Mouse (Mus musculus) CH12.LX (cell line): ENCODE results near the gene Ehd1. TPM values are rescaled to one million over a fixed set of nuclear protein-coding genes. Genes with fewer than 3 reads are reported as not detected.
A peak's percentile ranks its signal among the peaks of the same experiment; 100 is the strongest.

Source experiments
- DNase-seq: peaks from one replicate; pipeline ENCODE4 v3.0.0-alpha.2; 2013; ENCODE audit errors: extremely low read depth
- H3K27ac ChIP-seq: 2 replicates; pipeline ENCODE4 v1.5.1; 2012; ENCODE audit warnings: low read depth, mild to moderate bottlenecking, control low read depth, moderate library complexity; ENCODE audit not compliant: insufficient read depth
- H3K27me3 ChIP-seq: replicated peaks from 2 replicates; pipeline ENCODE3; 2012; ENCODE audit warnings: inconsistent platforms
- H3K36me3 ChIP-seq, 2 experiments: replicated peaks in 1 of 2; 2 replicates each; pipeline versions ENCODE3 to v1.6.1; 2012; ENCODE audit warnings: inconsistent platforms in 1 of 2, low read length in 1 of 2, mild to moderate bottlenecking in 1 of 2, mixed read lengths in 1 of 2, moderate library complexity in 1 of 2; ENCODE audit not compliant: control insufficient read depth in 1 of 2, insufficient read depth in 1 of 2
- H3K4me1 ChIP-seq, 2 experiments: 2 replicates each; pipeline ENCODE4 v1.6.1; 2012; ENCODE audit warnings: inconsistent platforms in 1 of 2, moderate library complexity in 1 of 2; ENCODE audit not compliant: insufficient read depth in 2 of 2, control insufficient read depth in 1 of 2
- H3K4me2 ChIP-seq: 2 replicates; pipeline ENCODE4 v1.6.1; 2012; ENCODE audit warnings: low read depth, mild to moderate bottlenecking, control low read depth; ENCODE audit not compliant: poor library complexity, insufficient read depth, severe bottlenecking
- H3K4me3 ChIP-seq, 3 experiments: fragments of 150-350 bp in 1 of 3; sonication (generic) in 1 of 3; replicated peaks in 1 of 3; 2 replicates each; pipeline versions ENCODE3 to v1.5.1; 2011 to 2012; ENCODE audit warnings: low read depth in 2 of 3, low read length in 2 of 3, mild to moderate bottlenecking in 2 of 3, moderate library complexity in 2 of 3, control low read depth in 1 of 3, improper control_type of control experiment in 1 of 3, inconsistent platforms in 1 of 3, mixed read lengths in 1 of 3; ENCODE audit not compliant: poor library complexity in 1 of 3
- H3K79me2 ChIP-seq: replicated peaks from 2 replicates; pipeline ENCODE4 v1.6.1; 2012; ENCODE audit warnings: mild to moderate bottlenecking, moderate library complexity; ENCODE audit not compliant: control insufficient read depth, poor library complexity, insufficient read depth, severe bottlenecking; ENCODE audit errors: extremely low read depth
- H3K9ac ChIP-seq: 2 replicates; pipeline ENCODE4 v1.6.1; 2012; ENCODE audit warnings: low read depth, mild to moderate bottlenecking, control low read depth, moderate library complexity; ENCODE audit not compliant: insufficient read depth
- H3K9me3 ChIP-seq: replicated peaks from 2 replicates; pipeline ENCODE3; 2012; ENCODE audit warnings: low read length, inconsistent platforms, mixed read lengths
- BHLHE40 ChIP-seq: IDR thresholded peaks from 2 replicates; pipeline ENCODE4 v1.6.1; 2011; ENCODE audit warnings: mild to moderate bottlenecking, low read depth, low read length, improper control_type of control experiment
- CTCF ChIP-seq, 2 experiments: IDR thresholded peaks in 1 of 2; conservative IDR thresholded peaks in 1 of 2; 2 replicates each; pipeline ENCODE4 v1.5.1; 2011 to 2012; ENCODE audit warnings: low read depth in 2 of 2, low read length in 2 of 2, improper control_type of control experiment in 1 of 2, inconsistent platforms in 1 of 2, mild to moderate bottlenecking in 1 of 2, moderate library complexity in 1 of 2
- E2F4 ChIP-seq: IDR thresholded peaks from 2 replicates; pipeline ENCODE4 v1.6.1; 2011; ENCODE audit warnings: low read depth, low read length, improper control_type of control experiment; ENCODE audit not compliant: insufficient replicate concordance
- ELF1 ChIP-seq: IDR thresholded peaks from 2 replicates; pipeline ENCODE4 v1.6.1; 2014; ENCODE audit warnings: low read depth, mild to moderate bottlenecking, inconsistent platforms, low read length, improper control_type of control experiment
- EP300 ChIP-seq: IDR thresholded peaks from 2 replicates; pipeline ENCODE4 v1.6.1; 2011; ENCODE audit warnings: low read length, improper control_type of control experiment
- ETS1 ChIP-seq: conservative IDR thresholded peaks from 2 replicates; pipeline ENCODE4 v1.6.1; 2012; ENCODE audit warnings: low read depth, mild to moderate bottlenecking, inconsistent platforms, low read length, improper control_type of control experiment, moderate library complexity
- HCFC1 ChIP-seq: IDR thresholded peaks from 2 replicates; pipeline ENCODE4 v1.6.1; 2012; ENCODE audit warnings: low read depth, mild to moderate bottlenecking, inconsistent platforms, low read length, improper control_type of control experiment
- IRF4 ChIP-seq: IDR thresholded peaks from 2 replicates; pipeline ENCODE4 v1.6.1; 2014; ENCODE audit warnings: low read depth, mild to moderate bottlenecking, inconsistent platforms, low read length, improper control_type of control experiment
- JUND ChIP-seq: conservative IDR thresholded peaks from 2 replicates; pipeline ENCODE4 v1.6.1; 2011; ENCODE audit warnings: low read depth, low read length, improper control_type of control experiment
- KAT2A ChIP-seq: IDR thresholded peaks from 2 replicates; pipeline ENCODE4 v1.6.1; 2012; ENCODE audit warnings: low read length, improper control_type of control experiment, inconsistent platforms; ENCODE audit not compliant: insufficient replicate concordance
- MAFK ChIP-seq: IDR thresholded peaks from 2 replicates; pipeline ENCODE4 v1.6.1; 2011; ENCODE audit warnings: low read length, improper control_type of control experiment; ENCODE audit not compliant: insufficient replicate concordance
- MAX ChIP-seq: IDR thresholded peaks from 2 replicates; pipeline ENCODE4 v1.6.1; 2011; ENCODE audit warnings: low read length, improper control_type of control experiment
- MAZ ChIP-seq: IDR thresholded peaks from 2 replicates; pipeline ENCODE4 v1.6.1; 2012; ENCODE audit warnings: low read depth, mild to moderate bottlenecking, inconsistent platforms, low read length, improper control_type of control experiment, moderate library complexity
- MEF2A ChIP-seq: IDR thresholded peaks from 2 replicates; pipeline ENCODE4 v1.6.1; 2014; ENCODE audit warnings: low read depth, mild to moderate bottlenecking, inconsistent platforms, low read length, improper control_type of control experiment, borderline replicate concordance
- MXI1 ChIP-seq: IDR thresholded peaks from 2 replicates; pipeline ENCODE4 v1.6.1; 2011; ENCODE audit warnings: mild to moderate bottlenecking, low read depth, low read length, improper control_type of control experiment
- MYC ChIP-seq: IDR thresholded peaks from 2 replicates; pipeline ENCODE4 v1.6.1; 2011; ENCODE audit warnings: low read depth, mild to moderate bottlenecking, improper control_type of control experiment, low read length
- NELFE ChIP-seq: IDR thresholded peaks from 2 replicates; pipeline ENCODE4 v1.6.1; 2011; ENCODE audit warnings: low read depth, low read length, improper control_type of control experiment
- NRF1 ChIP-seq: IDR thresholded peaks from 2 replicates; pipeline ENCODE4 v1.6.1; 2014; ENCODE audit warnings: low read depth, mild to moderate bottlenecking, inconsistent platforms, low read length, improper control_type of control experiment, moderate library complexity
- PAX5 ChIP-seq: IDR thresholded peaks from 2 replicates; pipeline ENCODE4 v1.6.1; 2012; ENCODE audit warnings: low read length, inconsistent platforms, mixed read lengths
- POLR2A ChIP-seq: IDR thresholded peaks from 2 replicates; pipeline ENCODE4 v1.6.1; 2011; ENCODE audit warnings: low read depth, mild to moderate bottlenecking, improper control_type of control experiment, low read length
- RAD21 ChIP-seq: IDR thresholded peaks from 2 replicates; pipeline ENCODE4 v1.6.1; 2011; ENCODE audit warnings: low read depth, mild to moderate bottlenecking, low read length, improper control_type of control experiment, moderate library complexity
- SIN3A ChIP-seq: IDR thresholded peaks from 2 replicates; pipeline ENCODE4 v1.6.1; 2012; ENCODE audit warnings: low read length, improper control_type of control experiment, inconsistent platforms
- SMC3 ChIP-seq: IDR thresholded peaks from 2 replicates; pipeline ENCODE4 v1.6.1; 2011; ENCODE audit warnings: low read depth, low read length, improper control_type of control experiment
- TCF12 ChIP-seq: IDR thresholded peaks from 2 replicates; pipeline ENCODE4 v1.6.1; 2014; ENCODE audit warnings: low read depth, mild to moderate bottlenecking, inconsistent platforms, low read length, improper control_type of control experiment
- USF2 ChIP-seq: conservative IDR thresholded peaks from 2 replicates; pipeline ENCODE4 v1.6.1; 2011; ENCODE audit warnings: low read depth, low read length, improper control_type of control experiment
- ZC3H11A ChIP-seq: IDR thresholded peaks from 2 replicates; pipeline ENCODE4 v1.6.1; 2012; ENCODE audit warnings: low read depth, mild to moderate bottlenecking, inconsistent platforms, low read length, improper control_type of control experiment
- ZMIZ1 ChIP-seq: IDR thresholded peaks from 2 replicates; pipeline ENCODE4 v1.6.1; 2012; ENCODE audit warnings: low read depth, mild to moderate bottlenecking, inconsistent platforms, low read length, improper control_type of control experiment
- dilution Hi-C: fragments of 300-500 bp; cut with MboI; formaldehyde crosslinking; loops from 2 replicates; pipeline ENCODE4 v1.14.3; 2020; ENCODE audit warnings: low sequenced_read_pairs; ENCODE audit not compliant: extremely low pct_unique_long_range_greater_than_20kb, extremely low pct_ligation_motif_present
- in situ Hi-C: fragments of 300-500 bp; cut with MboI; formaldehyde crosslinking; loops from 3 replicates; pipeline ENCODE4 v1.14.3; 2019; ENCODE audit warnings: low sequenced_read_pairs, low pct_ligation_motif_present, low pct_unique_long_range_greater_than_20kb, mixed read lengths
- polyA plus RNA-seq: library from polyadenylated mRNA; unstranded; fragments of >175 nt; gene quantifications from 2 replicates; pipeline ENCODE4 v1.2.1, GENCODE M21; 2012; ENCODE audit warnings: low read depth; ENCODE audit not compliant: insufficient read length
- total RNA-seq, 2 experiments: library from RNA; depleted of rRNA; stranded (reverse); fragments of 300-350 nt in 1 of 2; fragments of >200 nt in 1 of 2; gene quantifications; 2 replicates each; pipeline ENCODE4 v1.2.3; 2012 to 2014

Ehd1 gene
- total and polyA plus RNA-seq, 3 experiments, result 131 to 400 (median 245) TPM

DNA sequence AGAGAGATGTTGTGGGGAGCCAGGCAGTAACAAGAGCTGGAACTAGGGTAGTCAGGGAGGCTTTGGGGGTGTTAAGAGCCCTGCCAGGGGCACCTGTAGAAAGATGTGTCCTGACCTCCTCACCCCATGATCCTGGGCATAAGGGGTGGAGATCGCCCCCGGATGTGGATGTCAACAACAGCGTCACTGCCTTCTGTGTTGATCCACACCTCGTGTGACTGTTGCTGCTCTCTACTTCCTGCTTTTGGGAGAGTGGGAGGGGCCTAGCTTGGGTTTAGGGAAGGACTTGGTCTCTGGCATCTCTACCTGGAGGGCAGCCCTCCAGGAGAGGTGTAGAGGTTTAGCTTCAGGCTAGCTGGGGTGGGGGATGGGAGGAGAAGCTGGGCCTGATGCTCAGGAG, 34.2 kb upstream of the Ehd1 start:
- peak overlapping the region; percentile 83 for H3K4me2 ChIP-seq
- no peak overlapping the region for H3K27ac ChIP-seq
- no peaks in the 10 kb centered on the region for H3K9me3 ChIP-seq
- DNase-seq, result peak; percentile 83
- TF ChIP-seq RAD21 (no peak), SMC3 (no peak), NELFE (no peak), KAT2A (0 out of 2 replicates have a peak, but pooled peaks have one; percentile 39), HCFC1 (peak; percentile 60), ETS1 (peak; percentile 24; the same call in 1 of the 2 replicates), MYC (peak; percentile 53; the same call in 1 of the 2 replicates), TCF12 (peak; percentile 41; the same call in 1 of the 2 replicates), BHLHE40 (peak; percentile 52), SIN3A (peak; percentile 98), MXI1 (peak; percentile 81), POLR2A (peak; percentile 46; the same call in 1 of the 2 replicates), ZMIZ1 (peak; percentile 50; the same call in 1 of the 2 replicates), ELF1 (peak; percentile 89), ZC3H11A (no peak), MEF2A (no peak), MAX (peak; percentile 95), MAZ (0 out of 2 replicates have a peak, but pooled peaks have one; percentile 54), JUND (no peak), IRF4 (0 out of 2 replicates have a peak, but pooled peaks have one; percentile 4)
- in situ Hi-C loops, result no loop called here
- peaks cover 26 to 39% of the 10 kb centered on the region in 2 experiments for H3K36me3 ChIP-seq
- peaks cover 10% of the 10 kb centered on the region; the same call in 1 of the 2 replicates for H3K79me2 ChIP-seq
- peak overlapping the region; percentile 78 to 100 (median 98) for H3K4me3 ChIP-seq
- peaks cover 0 to 15% of the 10 kb centered on the region in 2 experiments; a peak in 2 of 4 replicates for H3K4me1 ChIP-seq
- dilution Hi-C loops, result no loop called here
- peak overlapping the region; percentile 95 for H3K9ac ChIP-seq
- H3K27me3 ChIP-seq, result no peaks in the 10 kb centered on the region

DNA sequence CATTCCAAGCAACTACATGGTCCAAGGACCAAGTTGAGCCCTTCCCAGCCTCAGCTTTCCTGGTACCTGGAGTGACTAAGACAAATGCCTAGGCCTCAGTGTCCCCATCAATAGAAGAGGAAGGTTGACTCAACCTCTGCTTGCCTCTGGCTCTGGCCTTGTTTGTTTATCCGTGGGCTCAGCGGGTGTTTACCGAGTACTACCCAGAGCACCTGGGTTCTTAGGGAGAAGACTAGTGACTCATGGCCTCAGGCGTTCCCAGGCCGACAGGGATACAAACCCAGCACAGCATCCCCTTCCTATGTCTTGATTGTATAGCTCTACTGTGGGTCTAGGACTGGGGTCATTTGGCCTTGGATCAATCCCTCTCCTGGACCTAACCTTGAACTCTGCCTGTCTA, 33.3 kb upstream of the Ehd1 start:
- no peak for DNase-seq
- H3K4me1 ChIP-seq, result peaks cover 0 to 15% of the 10 kb centered on the region in 2 experiments; a peak in 3 of 4 replicates
- H3K9me3 ChIP-seq, result no peaks in the 10 kb centered on the region
- dilution Hi-C loops (no loop called here), in situ Hi-C loops (no loop called here)
- TF ChIP-seq PAX5 (no peak), MAFK (no peak), RAD21 (no peak), ETS1 (no peak), NRF1 (no peak), ZMIZ1 (no peak), KAT2A (no peak), BHLHE40 (no peak), TCF12 (no peak), MAZ (no peak), E2F4 (no peak), ELF1 (no peak), CTCF (conservative IDR thresholded peaks at IDR 0.05 in 1 of 2, IDR thresholded peaks at IDR 0.05 in 1 of 2; ENCODE audit: low read depth in 2 of 2, low read length in 2 of 2) (no peak), HCFC1 (no peak), POLR2A (no peak), EP300 (no peak), SMC3 (no peak), USF2 (no peak)
- H3K27me3 ChIP-seq, result no peaks in the 10 kb centered on the region
- peaks cover 35 to 49% of the 10 kb centered on the region in 2 experiments for H3K36me3 ChIP-seq
- no peak overlapping the region for H3K4me3 ChIP-seq
- H3K79me2 ChIP-seq, result peaks cover 10% of the 10 kb centered on the region; the same call in 1 of the 2 replicates
- no peak overlapping the region for H3K27ac ChIP-seq
- H3K4me2 ChIP-seq, result 0 out of 2 replicates have a peak overlapping the region, but pooled peaks have one; percentile 83
- no peak overlapping the region for H3K9ac ChIP-seq
